Comparison of ENCODE assay signal across 8 mouse cellular contexts in the genomic region with DNA sequence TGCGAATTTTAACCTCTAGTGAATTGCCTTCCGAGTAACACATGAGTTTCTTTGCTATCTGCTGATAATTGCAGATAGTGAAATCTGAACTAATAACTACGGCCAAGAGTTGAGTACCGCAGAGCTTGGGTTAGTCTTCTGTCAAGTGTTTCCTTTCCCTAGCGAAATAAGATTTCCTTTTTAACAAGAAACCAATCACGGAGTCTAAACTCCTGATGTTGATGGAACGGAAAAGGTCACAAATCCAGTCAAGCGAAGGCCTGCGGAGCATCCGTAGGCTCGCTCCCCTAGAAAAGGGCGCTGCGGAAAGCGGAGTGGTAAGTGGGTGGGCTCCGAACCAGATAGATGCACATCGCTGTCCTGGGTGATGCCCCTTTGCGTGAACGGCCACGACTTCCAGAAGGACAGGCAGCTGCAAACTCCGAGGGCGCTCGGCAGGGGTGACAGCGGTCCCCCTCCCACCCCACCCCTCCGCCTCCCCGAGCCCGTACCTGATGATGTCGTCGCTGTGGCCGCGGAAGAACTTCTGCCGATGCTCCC. TPM values are rescaled to one million over a fixed set of nuclear protein-coding genes. Genes with fewer than 3 reads are reported as not detected.
A peak's percentile ranks its signal among the peaks of the same experiment; 100 is the strongest.
DNase-seq lines count a peak whose midpoint lies in the region; ATAC-seq and TF ChIP-seq lines count a peak whose summit lies in the region.

No protein-coding gene starts in this region.

- H3K4me2 ChIP-seq in forebrain, postnatal 0 days (ENCODE audit: low read depth), result peak overlapping the region; percentile 65
- H3K4me2 ChIP-seq in limb, embryonic 11.5 days (ENCODE audit: low read depth, severe bottlenecking), result peak overlapping the region; percentile 85
- peak overlapping the region; percentile 69 for H3K4me2 ChIP-seq in midbrain, embryonic 13.5 days (replicated peaks)

- DNase-seq in left cerebral cortex, adult 2 months (ENCODE audit: extremely low spot score in 1 of 2, low spot score in 2 of 2), result peak; percentile 14 to 19
- DNase-seq in left cerebral cortex, postnatal 25 days (ENCODE audit: low spot score in 2 of 2), result no peak
- DNase-seq in adrenal gland, postnatal 25 days, result peak; percentile 11
- DNase-seq in forebrain, postnatal 0 days, result peak; percentile 48
- peak; percentile 56 for DNase-seq in limb, embryonic 11.5 days (ENCODE audit: low spot score)
- DNase-seq in T-cell, adult 2 months (ENCODE audit: low spot score), result no peak
- no peak for DNase-seq in ovary, postnatal 14 days (ENCODE audit: low spot score)

- no peak for TF ChIP-seq CTCF in left cerebral cortex, adult 2 months (IDR thresholded peaks at IDR 0.05)
- TF ChIP-seq CTCF in forebrain, postnatal 0 days (IDR thresholded peaks at IDR 0.05; ENCODE audit: low read depth), result no peak

- peak overlapping the region; percentile 80 for H3K9ac ChIP-seq in forebrain, postnatal 0 days
- H3K9ac ChIP-seq in limb, embryonic 11.5 days (ENCODE audit: low read length), result no peak overlapping the region; the same call in 1 of the 2 replicates
- peak overlapping the region; percentile 84 for H3K9ac ChIP-seq in midbrain, embryonic 13.5 days (replicated peaks)

- no peaks in the 10 kb centered on the region for H3K36me3 ChIP-seq in forebrain, postnatal 0 days (ENCODE audit: insufficient read depth)
- H3K36me3 ChIP-seq in limb, embryonic 11.5 days (ENCODE audit: control insufficient read depth, insufficient read depth, low read length), result no peaks in the 10 kb centered on the region
- no peaks in the 10 kb centered on the region for H3K36me3 ChIP-seq in midbrain, embryonic 13.5 days

- peak overlapping the region; percentile 92 for H3K4me3 ChIP-seq in left cerebral cortex, adult 2 months
- peak overlapping the region; percentile 88 for H3K4me3 ChIP-seq in forebrain, postnatal 0 days (ENCODE audit: low read depth, low read length)
- H3K4me3 ChIP-seq in limb, embryonic 11.5 days (ENCODE audit: low read depth, low read length), result peak overlapping the region; percentile 66
- peak overlapping the region; percentile 86 for H3K4me3 ChIP-seq in midbrain, embryonic 13.5 days (replicated peaks)

- peak; percentile 30; the same call in 1 of the 2 replicates for ATAC-seq in forebrain, postnatal 0 days
- peak; percentile 41; the same call in 1 of the 2 replicates for ATAC-seq in limb, embryonic 11.5 days (ENCODE audit: insufficient number of reproducible peaks, low FRiP score, low TSS enrichment, low read depth)
- peak; percentile 40 for ATAC-seq in midbrain, embryonic 13.5 days

- intact Hi-C loops in left cerebral cortex, adult 2 months (cut with DNase I), result no loop called here
- intact Hi-C loops in left cerebral cortex, postnatal 25 days (cut with DNase I), result loop anchor here (10.0 kb wide), 1 partner anchor 164 kb away; no protein-coding TSS in a partner anchor

- H3K27ac ChIP-seq in left cerebral cortex, adult 2 months, result peak overlapping the region; percentile 79
- H3K27ac ChIP-seq in forebrain, postnatal 0 days (ENCODE audit: low read depth, low read length), result peak overlapping the region; percentile 83; the same call in 1 of the 2 replicates
- no peak overlapping the region for H3K27ac ChIP-seq in limb, embryonic 11.5 days (replicated peaks; ENCODE audit: low read depth, low read length)
- peak overlapping the region; percentile 91 for H3K27ac ChIP-seq in midbrain, embryonic 13.5 days

- H3K4me1 ChIP-seq in forebrain, postnatal 0 days (ENCODE audit: insufficient read depth), result 0 out of 2 replicates have a peak, but pooled peaks cover 3% of the 10 kb centered on the region
- no peaks in the 10 kb centered on the region; the same call in 1 of the 2 replicates for H3K4me1 ChIP-seq in limb, embryonic 11.5 days (ENCODE audit: control insufficient read depth, insufficient read depth, low read length)
- H3K4me1 ChIP-seq in midbrain, embryonic 13.5 days (replicated peaks), result peaks cover 23% of the 10 kb centered on the region

- WGBS in forebrain, postnatal 0 days, result under 1% methylated on average over 31 of the region's 31 CpGs
- 5% methylated on average over 31 of the region's 31 CpGs for WGBS in limb, embryonic 11.5 days
- WGBS in midbrain, embryonic 13.5 days, result under 1% methylated on average over 31 of the region's 31 CpGs

- no peaks in the 10 kb centered on the region for H3K9me3 ChIP-seq in forebrain, postnatal 0 days (ENCODE audit: low read length)
- no peaks in the 10 kb centered on the region for H3K9me3 ChIP-seq in limb, embryonic 11.5 days (ENCODE audit: control insufficient read depth, low read length)
- H3K9me3 ChIP-seq in midbrain, embryonic 13.5 days, result no peaks in the 10 kb centered on the region

- no peaks in the 10 kb centered on the region for H3K27me3 ChIP-seq in forebrain, postnatal 0 days (ENCODE audit: insufficient read depth, low read length)
- peaks cover 11% of the 10 kb centered on the region for H3K27me3 ChIP-seq in limb, embryonic 11.5 days (ENCODE audit: control insufficient read depth, insufficient read depth, low read length)
- no peaks in the 10 kb centered on the region for H3K27me3 ChIP-seq in midbrain, embryonic 13.5 days

RNA-seq across cellular contexts. Expression of a gene that starts 0.9 kb away (rescaled TPM):
- total RNA-seq in left cerebral cortex, adult 2 months (2021), result 10 to 100 TPM; 93.3 TPM
- 10 to 100 TPM; 68.5 to 77.3 TPM for total RNA-seq in left cerebral cortex, postnatal 25 days (2021)
- total RNA-seq in adrenal gland, postnatal 25 days (2021), result 22.9 and 41.2 TPM in 2 replicates
- 28.2 and 42.5 TPM in 2 replicates for total RNA-seq in forebrain, postnatal 0 days (2014; rRNA removed)
- polyA plus RNA-seq in forebrain, postnatal 0 days (2015; fragmentation: Nextera tagmentation; extraction: Ambion mirVana), result 3.0 and 8.2 TPM in 2 replicates
- polyA plus RNA-seq in limb, embryonic 11.5 days (2014; fragmentation: Nextera tagmentation; extraction: Ambion mirVana), result 1.9 and 2.2 TPM in 2 replicates
- 30.5 and 32.9 TPM in 2 replicates for polyA plus RNA-seq in midbrain, embryonic 13.5 days (2015; fragmentation: Nextera tagmentation; extraction: Ambion mirVana)

RNA-seq across cellular contexts. Expression of a gene that starts 20.0 kb away (rescaled TPM):
- 10 to 100 TPM; 44.1 to 48.0 TPM for total RNA-seq in left cerebral cortex, adult 2 months (2021)
- 10 to 100 TPM; 39.2 to 46.8 TPM for total RNA-seq in left cerebral cortex, postnatal 25 days (2021)
- total RNA-seq in adrenal gland, postnatal 25 days (2021), result 29.0 and 35.5 TPM in 2 replicates
- 20.9 and 28.5 TPM in 2 replicates for total RNA-seq in forebrain, postnatal 0 days (2014; rRNA removed)
- 16.0 and 22.7 TPM in 2 replicates for polyA plus RNA-seq in forebrain, postnatal 0 days (2015; fragmentation: Nextera tagmentation; extraction: Ambion mirVana)
- polyA plus RNA-seq in limb, embryonic 11.5 days (2014; fragmentation: Nextera tagmentation; extraction: Ambion mirVana), result 35.1 and 35.7 TPM in 2 replicates
- 39.1 and 40.9 TPM in 2 replicates for polyA plus RNA-seq in midbrain, embryonic 13.5 days (2015; fragmentation: Nextera tagmentation; extraction: Ambion mirVana)

Comparison
In these comparisons a context has a peak if more than half of its experiments do, and no peak if none do; other contexts are left out.
1. DNase-seq: peak in left cerebral cortex, adult 2 months (2 of 2), adrenal gland, postnatal 25 days (single experiment), forebrain, postnatal 0 days (single experiment) and limb, embryonic 11.5 days (single experiment); none in left cerebral cortex, postnatal 25 days (0 of 2), T-cell, adult 2 months (single experiment) and ovary, postnatal 14 days (single experiment).
2. Peak in every context shown above with its lines, with median percentiles within 50 percentile points of each other: H3K4me3 ChIP-seq, ATAC-seq and H3K4me2 ChIP-seq.